ENCODE assay signal across 8 mouse cellular contexts in the genomic region with DNA sequence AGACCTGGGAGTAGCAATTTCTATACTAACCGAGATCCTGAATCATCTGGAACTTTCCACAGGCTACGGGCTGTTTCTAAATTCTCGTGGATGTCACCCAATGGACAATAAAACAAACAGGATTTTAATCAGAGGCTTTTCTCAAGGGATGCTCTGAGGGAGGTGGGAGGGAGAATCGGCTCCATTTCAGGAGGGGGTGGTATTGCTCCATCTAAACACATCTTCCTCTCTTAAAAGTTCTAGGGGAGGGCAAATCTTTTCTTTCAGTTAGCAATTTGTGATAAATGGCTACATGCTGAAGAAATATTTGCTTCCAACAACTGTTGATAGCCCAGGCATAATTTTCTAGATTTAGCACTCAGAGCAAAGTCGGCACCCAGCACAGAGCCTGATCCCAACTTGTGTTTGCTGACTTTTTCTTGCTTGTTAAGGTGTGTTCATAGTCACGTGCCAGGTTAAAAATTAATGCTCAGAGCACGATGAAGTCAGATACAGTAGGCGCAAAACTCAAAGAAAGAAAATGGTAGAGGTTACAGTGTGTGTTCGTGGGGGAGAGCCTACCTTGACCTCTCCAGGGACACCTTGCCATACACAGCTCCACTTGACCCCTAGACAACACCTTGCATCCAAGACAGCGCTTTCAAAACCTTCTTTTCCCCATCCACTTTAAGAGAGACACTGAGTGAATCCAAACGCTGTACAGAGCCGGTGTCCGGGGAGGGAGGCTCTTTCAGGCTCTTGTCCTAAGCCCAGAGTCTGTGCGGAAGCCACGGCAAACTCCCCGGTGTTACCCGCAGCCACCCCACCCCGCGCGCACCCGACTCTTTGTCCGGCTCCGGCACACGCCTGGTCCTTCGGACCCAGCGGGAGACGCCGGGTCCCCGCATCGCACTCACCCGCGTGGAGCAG. TPM values are rescaled to one million over a fixed set of nuclear protein-coding genes. Genes with fewer than 3 reads are reported as not detected.
DNase-seq lines count a peak whose midpoint lies in the region; ATAC-seq and TF ChIP-seq lines count a peak whose summit lies in the region.

No protein-coding gene starts in this region.

- intact Hi-C loops in left cerebral cortex, adult 2 months (cut with DNase I) = loop anchor here (5.0 kb wide), 1 partner anchor 115 kb away; the partner anchor contains the start of gene Me3

- DNase-seq in left cerebral cortex, adult 2 months (ENCODE audit: extremely low spot score in 1 of 2, low spot score in 2 of 2) = no peak
- no peak for DNase-seq in left cerebral cortex, adult 9 months (ENCODE audit: low spot score in 2 of 2)
- DNase-seq in kidney, adult 18-20 months = peak; percentile 70
- no peak for DNase-seq in thymus, adult 2 months
- no peak for DNase-seq in thymus, adult 18-20 months

- no peaks in the 10 kb centered on the region for H3K9me3 ChIP-seq in embryonic facial prominence, embryonic 13.5 days
- H3K9me3 ChIP-seq in midbrain, embryonic 12.5 days = no peaks in the 10 kb centered on the region; the same call in 1 of the 2 replicates

- H3K4me2 ChIP-seq in embryonic facial prominence, embryonic 13.5 days = peak overlapping the region; percentile 95
- H3K4me2 ChIP-seq in midbrain, embryonic 12.5 days (replicated peaks) = peak overlapping the region; percentile 94

- 6% methylated on average over 32 of the region's 32 CpGs for WGBS in embryonic facial prominence, embryonic 13.5 days
- WGBS in midbrain, embryonic 12.5 days = 8% methylated on average over 32 of the region's 32 CpGs
- WGBS in thymus, adult 2 months = 14% methylated on average over 32 of the region's 32 CpGs

- no peak; the same call in 1 of the 2 replicates for TF ChIP-seq CTCF in left cerebral cortex, adult 2 months (IDR thresholded peaks at IDR 0.05)
- no peak for TF ChIP-seq CTCF in thymus, adult 2 months (IDR thresholded peaks at IDR 0.05; ENCODE audit: borderline replicate concordance, control insufficient read depth, extremely low read depth, insufficient read depth, low read length, poor library complexity)

- TF ChIP-seq POLR2A in thymus, adult 2 months (IDR thresholded peaks at IDR 0.05; ENCODE audit: control insufficient read depth, extremely low read depth, insufficient read depth, low read length, poor library complexity) = no peak

- peaks cover 12% of the 10 kb centered on the region for H3K4me1 ChIP-seq in embryonic facial prominence, embryonic 13.5 days
- peaks cover 22% of the 10 kb centered on the region for H3K4me1 ChIP-seq in midbrain, embryonic 12.5 days
- no peaks in the 10 kb centered on the region for H3K4me1 ChIP-seq in thymus, adult 2 months (replicated peaks; ENCODE audit: control insufficient read depth, insufficient read depth, low read length)

- peak; percentile 50 for ATAC-seq in embryonic facial prominence, embryonic 13.5 days (ENCODE audit: insufficient number of reproducible peaks, insufficient read depth, low FRiP score, low TSS enrichment, low read depth)
- no peak for ATAC-seq in midbrain, embryonic 12.5 days (ENCODE audit: low FRiP score, low read depth)
- ATAC-seq in megakaryocyte-erythroid progenitor cell, adult 5-6 weeks (replicated peaks; ENCODE audit: low FRiP score, low TSS enrichment, poor library complexity, severe bottlenecking) = no peak

- peak overlapping the region; percentile 87 for H3K9ac ChIP-seq in embryonic facial prominence, embryonic 13.5 days
- peak overlapping the region; percentile 72 for H3K9ac ChIP-seq in midbrain, embryonic 12.5 days (replicated peaks)

- H3K36me3 ChIP-seq in embryonic facial prominence, embryonic 13.5 days = no peaks in the 10 kb centered on the region
- no peaks in the 10 kb centered on the region for H3K36me3 ChIP-seq in midbrain, embryonic 12.5 days
- no peaks in the 10 kb centered on the region for H3K36me3 ChIP-seq in thymus, adult 2 months (ENCODE audit: control insufficient read depth, insufficient read depth, low read length)

- H3K4me3 ChIP-seq in left cerebral cortex, adult 2 months = peak overlapping the region; percentile 62
- peak overlapping the region; percentile 78 for H3K4me3 ChIP-seq in embryonic facial prominence, embryonic 13.5 days
- peak overlapping the region; percentile 74 for H3K4me3 ChIP-seq in midbrain, embryonic 12.5 days
- H3K4me3 ChIP-seq in thymus, adult 2 months (ENCODE audit: control insufficient read depth, insufficient read depth, low read length) = no peak overlapping the region

- H3K27me3 ChIP-seq in embryonic facial prominence, embryonic 13.5 days = 0 out of 2 replicates have a peak, but pooled peaks cover 3% of the 10 kb centered on the region
- peaks cover 22% of the 10 kb centered on the region for H3K27me3 ChIP-seq in midbrain, embryonic 12.5 days
- H3K27me3 ChIP-seq in thymus, adult 2 months (ENCODE audit: control insufficient read depth, insufficient read depth, low read length) = no peaks in the 10 kb centered on the region; the same call in 1 of the 2 replicates

- H3K27ac ChIP-seq in left cerebral cortex, adult 2 months = peak overlapping the region; percentile 56; the same call in 1 of the 2 replicates
- H3K27ac ChIP-seq in embryonic facial prominence, embryonic 13.5 days = peak overlapping the region; percentile 88
- no peak overlapping the region for H3K27ac ChIP-seq in midbrain, embryonic 12.5 days (replicated peaks)
- H3K27ac ChIP-seq in thymus, adult 2 months (ENCODE audit: control insufficient read depth, insufficient read depth, low read length) = no peak overlapping the region

RNA-seq across cellular contexts. Expression of gene Prss23, which starts 10.2 kb away (rescaled TPM):
- total RNA-seq in left cerebral cortex, adult 2 months (2021) = 10 to 100 TPM; 17.4 to 20.6 TPM
- polyA plus RNA-seq in embryonic facial prominence, embryonic 13.5 days (2015; fragmentation: Nextera tagmentation; extraction: Ambion mirVana) = 105 and 109 TPM in 2 replicates
- polyA plus RNA-seq in midbrain, embryonic 12.5 days (2016; fragmentation: Nextera tagmentation; extraction: Ambion mirVana) = 24.6 and 32.1 TPM in 2 replicates
- polyA plus RNA-seq in thymus, adult 2 months (2012; rRNA removed) = 10.7 and 17.1 TPM in 2 replicates
- total RNA-seq in megakaryocyte-erythroid progenitor cell, adult 5-6 weeks (2014; fragmentation: Nextera tagmentation) = not detected in 2 replicates
- total RNA-seq in megakaryocyte-erythroid progenitor cell, adult 5-6 weeks (2017) = not detected in 2 replicates

Comparison
In these comparisons a context has a peak if more than half of its experiments do, and no peak if none do; other contexts are left out.
1. H3K27ac ChIP-seq: peak in left cerebral cortex, adult 2 months (single experiment) and embryonic facial prominence, embryonic 13.5 days (single experiment); none in midbrain, embryonic 12.5 days (single experiment) and thymus, adult 2 months (single experiment).